Mouse (Mus musculus): ENCODE data around the gene Zmym2. TPM values are rescaled to one million over a fixed set of nuclear protein-coding genes. Genes with fewer than 3 reads are reported as not detected.
"Not testable (repeated sequence)": the region's sequence is repeated elsewhere in the genome, so short reads cannot be mapped to it uniquely, and the experiment has no call there.

Gene Zmym2
- polyA plus RNA-seq, 1 experiment from 2014 or later = 52.7 TPM

- CTCF ChIA-PET = interaction anchor here (1.2 kb wide), 2 partner anchors 9 to 24 kb away, joined by 3 to 4 read pairs; no protein-coding TSS in a partner anchor
- in situ Hi-C loops (cut with MboI; ENCODE audit: low pct_unique_long_range_greater_than_20kb) = no loop called here
- TF ChIP-seq CTCF (IDR thresholded peaks at IDR 0.05) = no peak
- POLR2A ChIA-PET = no interaction called here
- DNase-seq (ENCODE audit: low read depth, low spot score) (no peak), ATAC-seq (no peak)
- no peaks in the 10 kb centered on the region for H3K27me3 ChIP-seq
These were observed 3.0 kb upstream of the Zmym2 start for GRCm38 (mm10) chr14:56883431-56883830.

GRCm38 (mm10) chr14:56885308-56885771 is 1.1 kb upstream of the Zmym2 start:
- TF ChIP-seq CTCF (IDR thresholded peaks at IDR 0.05) = peak; percentile 73
- ATAC-seq (no peak), DNase-seq (ENCODE audit: low read depth, low spot score) (no peak)
- POLR2A ChIA-PET = no interaction called here
- in situ Hi-C loops (cut with MboI; ENCODE audit: low pct_unique_long_range_greater_than_20kb) = no loop called here
- CTCF ChIA-PET = interaction anchor here (1.0 kb wide), 1 partner anchor 10 kb away, joined by 3 read pairs; no protein-coding TSS in a partner anchor
- no peaks in the 10 kb centered on the region for H3K27me3 ChIP-seq

- in situ Hi-C loops (cut with MboI; ENCODE audit: low pct_unique_long_range_greater_than_20kb); DNase-seq (ENCODE audit: low read depth, low spot score); H3K27me3 ChIP-seq; POLR2A ChIA-PET; CTCF ChIA-PET: not testable (repeated sequence)
- peak; percentile 92 for ATAC-seq
These were observed 363 bp upstream of the Zmym2 start for GRCm38 (mm10) chr14:56885986-56886593.

GRCm38 (mm10) chr14:56887514-56887880 is 1.0 kb downstream of the Zmym2 start:
- ChIA-PET CTCF (interaction anchor here (0.9 kb wide), 1 partner anchor 27 kb away, joined by 3 read pairs; no protein-coding TSS in a partner anchor), POLR2A (interaction anchor here (0.5 kb wide), 1 partner anchor 65 kb away, joined by 3 read pairs; no protein-coding TSS in a partner anchor)
- DNase-seq (ENCODE audit: low read depth, low spot score) (no peak), ATAC-seq (no peak)
- H3K27me3 ChIP-seq = no peaks in the 10 kb centered on the region
- in situ Hi-C loops (cut with MboI; ENCODE audit: low pct_unique_long_range_greater_than_20kb) = no loop called here
- TF ChIP-seq CTCF (IDR thresholded peaks at IDR 0.05) = peak; percentile 43

GRCm38 (mm10) chr14:56887887-56888286 is 1.4 kb downstream of the Zmym2 start:
- H3K27me3 ChIP-seq = no peaks in the 10 kb centered on the region
- ATAC-seq (peak; percentile 16), DNase-seq (ENCODE audit: low read depth, low spot score) (no peak)
- ChIA-PET CTCF (interaction anchor here (0.9 to 1.6 kb wide), 2 partner anchors 11 to 27 kb away, joined by 3 read pairs; no protein-coding TSS in a partner anchor), POLR2A (interaction anchor here (0.5 kb wide), 1 partner anchor 65 kb away, joined by 3 read pairs; no protein-coding TSS in a partner anchor)
- TF ChIP-seq CTCF (IDR thresholded peaks at IDR 0.05) = peak; percentile 81
- in situ Hi-C loops (cut with MboI; ENCODE audit: low pct_unique_long_range_greater_than_20kb) = no loop called here

GRCm38 (mm10) chr14:56888416-56888815 is 2.0 kb downstream of the Zmym2 start:
- ATAC-seq (no peak), DNase-seq (ENCODE audit: low read depth, low spot score) (no peak)
- POLR2A ChIA-PET = no interaction called here
- CTCF ChIA-PET = interaction anchor here (0.9 to 1.6 kb wide), 2 partner anchors 10 to 26 kb away, joined by 3 read pairs; no protein-coding TSS in a partner anchor
- H3K27me3 ChIP-seq = no peaks in the 10 kb centered on the region
- in situ Hi-C loops (cut with MboI; ENCODE audit: low pct_unique_long_range_greater_than_20kb) = no loop called here
- TF ChIP-seq CTCF (IDR thresholded peaks at IDR 0.05) = no peak

GRCm38 (mm10) chr14:56894417-56894816 is 8.0 kb downstream of the Zmym2 start:
- ChIA-PET POLR2A (interaction anchor here (0.7 kb wide), 1 partner anchor 14 kb away, joined by 3 read pairs; no protein-coding TSS in a partner anchor), CTCF (no interaction called here)
- ATAC-seq (no peak), DNase-seq (ENCODE audit: low read depth, low spot score) (no peak)
- TF ChIP-seq CTCF (IDR thresholded peaks at IDR 0.05) = no peak
- H3K27me3 ChIP-seq = no peaks in the 10 kb centered on the region
- in situ Hi-C loops (cut with MboI; ENCODE audit: low pct_unique_long_range_greater_than_20kb) = no loop called here

- in situ Hi-C loops (cut with MboI; ENCODE audit: low pct_unique_long_range_greater_than_20kb) = no loop called here
- DNase-seq (ENCODE audit: low read depth, low spot score) = no peak
- no peak for TF ChIP-seq CTCF (IDR thresholded peaks at IDR 0.05)
- CTCF ChIA-PET = no interaction called here
- POLR2A ChIA-PET = no interaction called here
- H3K27me3 ChIP-seq = no peaks in the 10 kb centered on the region
- no peak for ATAC-seq
These were observed 10.1 kb downstream of the Zmym2 start for GRCm38 (mm10) chr14:56896521-56896920.

GRCm38 (mm10) chr14:56897475-56897874 is 11.0 kb downstream of the Zmym2 start:
- no peaks in the 10 kb centered on the region for H3K27me3 ChIP-seq
- TF ChIP-seq CTCF (IDR thresholded peaks at IDR 0.05) = no peak
- ChIA-PET CTCF (no interaction called here), POLR2A (no interaction called here)
- DNase-seq (ENCODE audit: low read depth, low spot score) = no peak
- in situ Hi-C loops (cut with MboI; ENCODE audit: low pct_unique_long_range_greater_than_20kb) = no loop called here
- no peak for ATAC-seq

GRCm38 (mm10) chr14:56899656-56900055 is 13.2 kb downstream of the Zmym2 start:
- ATAC-seq = no peak
- ChIA-PET POLR2A (no interaction called here), CTCF (no interaction called here)
- DNase-seq (ENCODE audit: low read depth, low spot score) = no peak
- peak; percentile 10 for TF ChIP-seq CTCF (IDR thresholded peaks at IDR 0.05)
- H3K27me3 ChIP-seq = no peaks in the 10 kb centered on the region
- in situ Hi-C loops (cut with MboI; ENCODE audit: low pct_unique_long_range_greater_than_20kb) = no loop called here

- ChIA-PET CTCF (no interaction called here), POLR2A (no interaction called here)
- TF ChIP-seq CTCF (IDR thresholded peaks at IDR 0.05) = no peak
- in situ Hi-C loops (cut with MboI; ENCODE audit: low pct_unique_long_range_greater_than_20kb) = no loop called here
- H3K27me3 ChIP-seq = no peaks in the 10 kb centered on the region
- ATAC-seq = no peak
- no peak for DNase-seq (ENCODE audit: low read depth, low spot score)
These were observed 16.6 kb downstream of the Zmym2 start for GRCm38 (mm10) chr14:56903039-56903438.
